Mouse (Mus musculus): Measurements from ENCODE around the gene Zfp58.

DNA sequence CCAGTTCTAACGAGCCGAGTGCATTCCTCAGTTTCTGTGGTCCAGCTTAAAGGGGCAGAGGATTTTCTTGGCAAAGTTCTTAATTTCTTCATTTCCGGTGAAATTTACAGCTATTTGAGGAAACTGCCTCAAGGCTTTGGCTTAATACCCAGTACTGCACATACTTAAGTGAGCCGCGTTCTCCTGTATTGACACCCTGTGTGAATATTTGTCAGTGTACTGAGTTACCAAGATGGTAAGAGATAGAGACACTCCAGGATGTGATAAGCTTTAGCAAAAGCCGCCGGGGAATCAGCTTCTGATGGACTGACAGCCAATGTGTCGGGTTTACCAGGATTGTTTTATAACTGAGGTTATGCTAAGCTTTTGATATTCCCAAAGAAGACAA lies 15.9 kb downstream of the Zfp58 start:
- TF ChIP-seq CTCF (IDR thresholded peaks at IDR 0.05; ENCODE audit: low read depth, low read length) (no peak), POLR2A (IDR thresholded peaks at IDR 0.05; ENCODE audit: borderline replicate concordance, low read depth, low read length) (no peak)
